Mouse (Mus musculus) heart, embryonic 10.5 days (tissue): ENCODE measurements around the gene Trhde. TPM values are rescaled to one million over a fixed set of nuclear protein-coding genes. Genes with fewer than 3 reads are reported as not detected.

Experiments used
- DNase-seq: peaks from one replicate; pipeline ENCODE4 v3.0.0-alpha.2; 2017; ENCODE audit warnings: low spot score
- H3K27ac ChIP-seq: fragments of 300-500 bp; sonication (generic); 2 replicates; pipeline ENCODE4 v1.5.1; 2016; ENCODE audit warnings: mild to moderate bottlenecking
- H3K27me3 ChIP-seq: fragments of 300-500 bp; sonication (generic); 2 replicates; pipeline ENCODE4 v1.6.1; 2016; ENCODE audit warnings: mild to moderate bottlenecking; ENCODE audit not compliant: poor library complexity, insufficient read depth, severe bottlenecking
- H3K36me3 ChIP-seq: fragments of 300-500 bp; sonication (generic); 2 replicates; pipeline ENCODE4 v1.6.1; 2016; ENCODE audit warnings: mild to moderate bottlenecking, moderate library complexity
- H3K4me1 ChIP-seq: fragments of 300-500 bp; sonication (generic); 2 replicates; pipeline ENCODE4 v1.6.1; 2016; ENCODE audit warnings: mild to moderate bottlenecking
- H3K4me3 ChIP-seq: fragments of 300-500 bp; sonication (generic); 2 replicates; pipeline ENCODE4 v1.5.1; 2016; ENCODE audit warnings: mild to moderate bottlenecking, moderate library complexity
- H3K9me3 ChIP-seq: fragments of 300-500 bp; sonication (generic); 2 replicates; pipeline ENCODE4 v1.6.1; 2016; ENCODE audit warnings: mild to moderate bottlenecking, moderate library complexity
- WGBS: fragments of 180-500 bp; shearing (Covaris S2); methylation state at CpG from one replicate; pipeline ENCODE4 v1.1.7; 2016; 5-methylcytosine and 5-hydroxymethylcytosine counted together
- polyA plus RNA-seq: library from polyadenylated mRNA; unstranded; fragments of >200 nt; fragmentation: Nextera tagmentation; extraction: Ambion mirVana; gene quantifications from 2 replicates; pipeline ENCODE4 v1.2.1, GENCODE M21; 2016

Trhde gene
- polyA plus RNA-seq, 1 experiment from 2014 or later: not detected

DNA sequence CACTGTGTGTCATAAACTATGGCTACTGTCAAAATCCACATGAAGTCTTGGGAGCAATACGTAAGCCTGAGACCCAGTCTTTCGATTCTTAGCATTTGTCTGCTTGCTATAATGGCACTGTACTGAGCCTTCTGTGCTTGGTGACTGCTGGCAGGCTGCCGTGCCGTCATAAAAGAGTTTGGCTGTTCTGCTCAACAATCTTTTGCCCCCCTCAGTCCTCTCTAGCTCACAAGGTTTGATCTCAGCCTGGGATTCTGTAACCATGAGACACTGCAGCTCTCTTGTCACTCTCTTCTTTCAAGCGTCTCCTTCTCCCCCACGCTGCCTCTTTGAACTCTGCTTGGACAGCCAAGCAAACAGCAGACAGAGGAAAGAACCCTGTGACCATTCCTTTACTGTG is 7.9 kb downstream of the Trhde start:
- Histone ChIP-seq H3K9me3 (no peaks in the 10 kb centered on the region), H3K4me1 (no peaks in the 10 kb centered on the region), H3K27ac (no peak overlapping the region), H3K27me3 (peaks cover 5% of the 10 kb centered on the region), H3K36me3 (no peaks in the 10 kb centered on the region), H3K4me3 (no peak overlapping the region)
- DNase-seq: no peak
- WGBS: 54% methylated on average over 6 of the region's 6 CpGs

DNA sequence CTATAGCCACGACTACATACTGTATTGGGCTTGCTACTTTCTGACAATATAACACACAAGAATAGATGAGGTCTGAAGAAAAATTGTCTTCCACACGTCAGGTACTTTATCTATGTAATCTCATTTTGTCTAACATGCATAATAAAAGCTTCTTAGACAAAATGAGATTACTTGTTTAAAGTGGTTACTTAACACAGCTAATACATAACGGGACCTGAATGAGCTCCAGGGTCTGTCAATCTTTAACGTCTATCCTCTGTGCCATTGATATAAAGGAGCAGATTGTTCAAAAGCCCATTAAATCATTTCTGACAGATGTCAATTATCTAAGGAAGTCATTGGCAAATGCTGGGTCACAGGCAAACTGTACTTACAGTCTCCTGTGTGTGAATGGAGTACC is 36.2 kb downstream of the Trhde start:
- Histone ChIP-seq H3K9me3 (no peaks in the 10 kb centered on the region), H3K36me3 (no peaks in the 10 kb centered on the region), H3K4me1 (no peaks in the 10 kb centered on the region), H3K4me3 (no peak overlapping the region), H3K27ac (no peak overlapping the region), H3K27me3 (no peaks in the 10 kb centered on the region)
- DNase-seq: no peak
- WGBS: 75% methylated on average over 4 of the region's 4 CpGs

DNA sequence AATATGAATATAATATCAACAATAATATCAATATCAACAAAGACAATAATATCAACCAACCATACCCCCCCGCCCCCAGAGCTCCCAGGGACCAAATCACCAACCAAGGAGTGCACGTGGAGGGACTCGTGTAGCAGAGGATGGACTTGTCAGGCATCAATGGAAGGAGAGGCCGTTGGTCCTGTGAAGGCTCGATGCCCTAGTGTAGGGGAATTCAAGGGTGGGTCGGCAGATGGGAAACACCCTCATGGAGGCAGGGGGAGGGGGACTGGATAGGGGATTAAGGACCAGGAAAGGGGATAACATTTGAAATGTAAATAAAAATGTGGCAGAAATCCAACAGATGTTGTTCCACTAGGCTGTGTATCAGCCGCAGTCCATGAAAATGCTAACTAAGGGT is 40.0 kb downstream of the Trhde start:
- no peak overlapping the region for H3K4me3 ChIP-seq
- H3K27ac ChIP-seq: no peak overlapping the region
- no peak for DNase-seq
- no peaks in the 10 kb centered on the region for H3K9me3 ChIP-seq
- H3K4me1 ChIP-seq: no peaks in the 10 kb centered on the region
- 80% methylated on average over 7 of the region's 7 CpGs for WGBS
- H3K36me3 ChIP-seq: no peaks in the 10 kb centered on the region
- no peaks in the 10 kb centered on the region for H3K27me3 ChIP-seq

DNA sequence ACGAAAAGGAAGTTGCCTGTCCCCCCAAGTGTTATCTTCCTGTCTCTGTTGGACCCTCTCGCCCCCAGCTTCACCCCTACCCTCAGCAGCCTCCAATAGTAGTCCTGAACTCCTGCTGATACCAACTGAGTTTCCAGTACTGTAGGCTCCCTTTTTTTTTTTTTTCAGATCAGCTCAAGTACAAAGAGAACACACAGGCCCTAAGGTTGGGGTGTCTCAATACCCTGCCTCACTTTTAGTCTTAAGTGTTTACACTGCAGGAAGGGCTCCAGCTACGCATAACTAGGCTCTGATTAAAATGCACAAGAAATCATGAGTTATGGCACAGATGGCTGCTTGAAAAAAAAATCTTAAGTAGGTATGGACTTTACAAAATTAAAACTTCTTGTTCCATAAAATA is 42.9 kb downstream of the Trhde start:
- 55% methylated on average over 3 of the region's 3 CpGs for WGBS
- Histone ChIP-seq H3K4me3 (no peak overlapping the region), H3K27ac (no peak overlapping the region), H3K4me1 (no peaks in the 10 kb centered on the region), H3K27me3 (no peaks in the 10 kb centered on the region), H3K9me3 (no peaks in the 10 kb centered on the region), H3K36me3 (no peaks in the 10 kb centered on the region)
- no peak for DNase-seq

DNA sequence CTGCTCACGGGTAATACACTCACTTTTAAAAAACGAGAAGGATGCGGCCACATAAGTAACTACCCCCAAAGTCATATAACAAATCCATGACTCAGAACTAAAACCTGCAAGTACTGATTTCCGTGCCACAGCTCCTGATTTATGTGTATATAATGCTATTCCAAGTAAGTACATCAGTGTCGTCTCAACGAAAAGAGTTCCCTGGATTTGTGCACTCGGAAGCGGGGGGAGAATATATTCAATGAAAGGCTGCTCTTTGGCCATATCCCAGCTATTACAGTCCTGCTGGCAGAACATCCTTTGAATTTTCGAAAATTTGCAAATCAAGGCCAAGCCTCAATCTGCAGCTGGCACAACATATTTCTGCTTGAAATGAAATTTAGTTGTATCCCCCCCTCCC is 43.5 kb downstream of the Trhde start:
- H3K4me3 ChIP-seq: no peak overlapping the region
- no peaks in the 10 kb centered on the region for H3K36me3 ChIP-seq
- no peaks in the 10 kb centered on the region for H3K9me3 ChIP-seq
- DNase-seq: no peak
- 83% methylated on average over 9 of the region's 9 CpGs for WGBS
- no peaks in the 10 kb centered on the region for H3K27me3 ChIP-seq
- H3K4me1 ChIP-seq: no peaks in the 10 kb centered on the region
- no peak overlapping the region for H3K27ac ChIP-seq

DNA sequence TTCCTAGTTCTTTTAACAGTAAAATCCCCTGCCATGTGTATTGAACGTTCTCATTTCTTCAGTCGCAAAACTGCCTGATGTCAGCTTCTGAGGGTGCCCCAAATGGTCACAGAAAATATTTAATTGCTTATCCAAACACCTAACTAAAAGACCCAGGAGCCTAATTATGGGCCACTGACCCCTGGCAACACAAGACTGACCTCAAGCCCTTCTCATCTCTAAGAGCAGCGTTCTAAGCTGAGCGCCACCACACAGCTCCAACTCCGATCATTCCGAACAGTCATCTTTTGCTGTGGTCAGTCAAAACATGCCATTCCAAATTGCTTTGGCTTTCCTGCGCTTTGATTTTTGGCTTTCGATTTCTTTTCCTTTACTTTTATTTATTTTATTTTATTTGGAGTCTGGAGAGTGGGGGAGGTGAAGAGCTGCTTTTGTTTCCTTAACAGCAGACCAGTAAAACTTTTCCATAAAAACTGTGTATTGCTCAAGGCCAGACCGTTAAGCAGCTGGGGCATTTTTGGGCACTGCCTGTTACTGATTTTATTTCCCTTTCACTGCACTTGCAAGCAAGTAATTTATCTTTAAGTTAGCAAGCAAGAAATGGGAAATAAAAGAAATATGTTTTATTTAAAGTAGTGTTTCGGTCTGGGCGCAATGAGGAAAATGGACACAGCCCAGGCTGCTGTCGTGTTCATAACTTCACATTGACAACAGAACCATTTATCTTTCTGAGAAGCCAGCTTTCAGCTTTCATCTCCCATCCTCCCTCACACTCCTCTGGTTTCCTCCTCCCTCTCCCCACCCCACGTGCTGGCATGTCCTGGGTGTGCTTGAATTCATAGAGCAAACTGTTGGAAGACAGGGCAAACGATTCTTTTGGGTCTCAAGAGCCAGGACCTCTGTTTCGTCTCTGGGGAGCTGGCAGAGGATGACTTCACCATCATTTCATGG is 59.1 kb downstream of the Trhde start:
- WGBS: 77% methylated on average over 15 of the region's 15 CpGs
- H3K9me3 ChIP-seq: no peaks in the 10 kb centered on the region
- H3K27me3 ChIP-seq: no peaks in the 10 kb centered on the region
- DNase-seq: no peak
- no peaks in the 10 kb centered on the region for H3K4me1 ChIP-seq
- no peaks in the 10 kb centered on the region for H3K36me3 ChIP-seq
- H3K27ac ChIP-seq: no peak overlapping the region
- H3K4me3 ChIP-seq: no peak overlapping the region

DNA sequence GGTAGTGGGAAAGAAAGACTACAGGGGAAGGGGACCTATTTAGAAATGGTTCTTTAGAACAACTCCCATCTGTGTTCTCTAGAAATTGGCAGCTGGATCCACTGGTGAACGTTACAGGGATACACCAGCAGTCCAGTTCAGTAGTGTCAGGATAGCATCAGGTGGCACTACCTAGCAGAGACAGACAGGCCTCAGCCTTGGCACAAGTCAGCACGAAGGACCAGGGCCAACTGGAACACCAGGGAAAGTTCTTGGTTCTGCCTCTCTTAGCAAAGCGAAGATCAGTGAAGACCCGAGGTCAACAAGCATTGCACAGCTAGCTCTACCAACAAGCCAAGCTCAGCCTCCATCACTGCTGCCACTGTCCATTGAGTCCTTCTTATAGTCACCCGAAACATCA is 62.2 kb downstream of the Trhde start:
- WGBS: 83% methylated on average over 5 of the region's 5 CpGs
- Histone ChIP-seq H3K4me3 (no peak overlapping the region), H3K4me1 (no peaks in the 10 kb centered on the region), H3K27me3 (no peaks in the 10 kb centered on the region), H3K9me3 (no peaks in the 10 kb centered on the region), H3K27ac (no peak overlapping the region), H3K36me3 (no peaks in the 10 kb centered on the region)
- DNase-seq: no peak

DNA sequence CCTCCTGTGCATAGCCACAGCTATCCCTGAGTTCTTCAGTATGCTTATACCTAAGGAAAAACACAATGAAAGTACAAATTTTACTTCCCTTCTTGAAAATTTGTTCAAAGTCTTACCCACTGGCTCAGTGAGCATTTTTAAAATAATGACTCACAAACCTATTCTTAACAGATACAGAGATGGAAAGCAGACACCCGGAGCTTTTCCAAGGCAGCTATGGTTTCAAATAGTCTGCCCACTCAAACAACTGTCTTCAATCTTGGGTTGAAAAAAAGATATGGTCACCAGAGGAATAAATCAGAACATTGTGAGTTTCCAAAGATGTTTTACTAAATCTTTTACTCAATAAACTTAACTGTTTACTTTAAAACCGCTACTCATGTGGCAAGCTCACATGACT is 64.5 kb downstream of the Trhde start:
- Histone ChIP-seq H3K27me3 (no peaks in the 10 kb centered on the region), H3K27ac (no peak overlapping the region), H3K9me3 (no peaks in the 10 kb centered on the region), H3K36me3 (no peaks in the 10 kb centered on the region), H3K4me1 (no peaks in the 10 kb centered on the region), H3K4me3 (no peak overlapping the region)
- WGBS: 84% methylated on average over 2 of the region's 2 CpGs
- DNase-seq: no peak

DNA sequence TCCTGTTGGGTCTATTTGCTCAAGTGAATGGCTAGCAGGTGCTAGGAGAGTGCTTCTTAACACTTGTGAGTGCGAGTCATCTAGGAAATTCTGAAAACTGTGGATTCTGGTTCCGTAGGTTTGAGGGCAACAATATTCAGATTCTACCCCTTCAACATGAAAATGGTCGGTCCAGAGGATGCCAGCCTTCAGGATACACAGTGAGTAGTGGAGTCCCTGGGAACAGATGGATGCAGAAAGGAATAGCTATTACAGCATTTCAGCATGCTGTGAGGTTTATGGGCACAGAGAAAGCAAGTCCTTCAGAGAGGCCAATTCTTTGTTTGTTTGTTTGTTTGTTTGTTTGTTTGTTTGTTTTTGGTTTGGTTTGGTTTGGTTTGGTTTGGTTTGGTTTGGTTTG is 65.7 kb downstream of the Trhde start:
- Histone ChIP-seq H3K4me3 (no peak overlapping the region), H3K9me3 (no peaks in the 10 kb centered on the region)
- WGBS: 87% methylated on average over 3 of the region's 3 CpGs

DNA sequence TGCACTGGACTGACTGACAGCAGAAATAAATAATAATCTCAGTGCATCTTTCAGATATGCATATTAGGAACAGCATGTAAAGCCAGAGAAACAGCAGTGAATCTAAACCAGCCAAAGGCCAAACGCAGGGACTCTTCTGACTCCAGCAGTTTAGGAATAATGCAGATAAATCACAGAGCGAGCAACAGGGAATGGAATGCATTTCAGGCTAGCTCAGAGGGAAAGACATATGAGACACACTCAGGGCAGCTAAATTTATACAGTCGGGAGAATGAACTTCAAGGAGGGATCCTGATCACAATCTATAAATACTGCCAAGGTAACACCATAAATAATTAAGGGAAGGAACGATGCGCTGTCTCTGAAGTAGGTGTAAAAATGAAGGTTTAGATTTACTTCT is 66.4 kb downstream of the Trhde start:
- Histone ChIP-seq H3K36me3 (no peaks in the 10 kb centered on the region), H3K9me3 (no peaks in the 10 kb centered on the region), H3K27me3 (no peaks in the 10 kb centered on the region), H3K4me1 (no peaks in the 10 kb centered on the region), H3K4me3 (no peak overlapping the region), H3K27ac (no peak overlapping the region)
- no peak for DNase-seq
- 68% methylated on average over 5 of the region's 5 CpGs for whole genome bisulfite sequencing

More for the DNA sequence above, 65.7 kb downstream of the Trhde start:
- no peaks in the 10 kb centered on the region for H3K4me1 ChIP-seq
- no peak overlapping the region for H3K27ac ChIP-seq
- no peaks in the 10 kb centered on the region for H3K36me3 ChIP-seq
- no peaks in the 10 kb centered on the region for H3K27me3 ChIP-seq
- DNase-seq: no peak

DNA sequence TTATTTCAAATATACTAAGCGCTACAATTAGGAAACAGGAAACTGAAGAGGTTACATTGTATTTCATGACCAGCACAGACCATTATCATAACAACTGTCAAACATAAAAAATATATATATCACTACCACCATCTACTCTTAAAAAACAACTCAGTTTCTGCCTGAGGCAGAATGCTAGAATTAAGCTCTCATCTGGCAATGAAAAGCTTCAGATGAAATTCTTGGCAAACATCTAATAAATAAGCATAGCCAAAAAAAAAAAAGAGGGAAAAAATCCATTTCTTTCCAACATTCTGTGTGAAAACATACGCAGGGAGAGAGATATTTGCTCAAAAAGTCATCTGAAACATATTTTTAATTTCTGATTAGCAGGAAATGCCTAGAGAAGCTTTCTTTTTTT is 67.0 kb downstream of the Trhde start:
- no peak overlapping the region for H3K27ac ChIP-seq
- H3K27me3 ChIP-seq: no peaks in the 10 kb centered on the region
- DNase-seq: no peak
- H3K4me3 ChIP-seq: no peak overlapping the region
- WGBS: 91% methylated on average over 2 of the region's 2 CpGs
- H3K36me3 ChIP-seq: no peaks in the 10 kb centered on the region
- H3K4me1 ChIP-seq: no peaks in the 10 kb centered on the region
- H3K9me3 ChIP-seq: no peaks in the 10 kb centered on the region

DNA sequence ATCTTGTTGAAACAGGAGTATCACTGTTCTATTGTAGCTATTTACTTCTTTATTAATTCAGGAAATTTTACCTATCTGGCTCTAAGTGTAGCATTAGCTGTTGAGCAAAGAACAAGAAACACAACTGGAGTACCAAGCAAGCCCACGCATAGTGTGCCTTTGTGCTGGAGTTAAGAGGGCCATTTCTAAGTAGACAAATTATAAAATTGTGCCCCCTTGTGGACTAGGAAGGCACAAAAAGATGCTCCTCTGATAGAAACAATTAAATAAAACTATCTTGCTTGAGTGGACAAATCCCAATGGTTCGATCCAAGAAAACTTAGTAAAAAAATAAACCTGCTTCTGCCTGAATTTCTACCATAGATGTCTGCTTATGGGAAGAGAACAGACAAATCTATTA is 76.5 kb downstream of the Trhde start:
- WGBS: 67% methylated on average over 2 of the region's 2 CpGs
- H3K27me3 ChIP-seq: no peaks in the 10 kb centered on the region
- H3K4me3 ChIP-seq: no peak overlapping the region
- no peaks in the 10 kb centered on the region for H3K36me3 ChIP-seq
- H3K9me3 ChIP-seq: no peaks in the 10 kb centered on the region
- no peak overlapping the region for H3K27ac ChIP-seq
- no peaks in the 10 kb centered on the region for H3K4me1 ChIP-seq
- no peak for DNase-seq

DNA sequence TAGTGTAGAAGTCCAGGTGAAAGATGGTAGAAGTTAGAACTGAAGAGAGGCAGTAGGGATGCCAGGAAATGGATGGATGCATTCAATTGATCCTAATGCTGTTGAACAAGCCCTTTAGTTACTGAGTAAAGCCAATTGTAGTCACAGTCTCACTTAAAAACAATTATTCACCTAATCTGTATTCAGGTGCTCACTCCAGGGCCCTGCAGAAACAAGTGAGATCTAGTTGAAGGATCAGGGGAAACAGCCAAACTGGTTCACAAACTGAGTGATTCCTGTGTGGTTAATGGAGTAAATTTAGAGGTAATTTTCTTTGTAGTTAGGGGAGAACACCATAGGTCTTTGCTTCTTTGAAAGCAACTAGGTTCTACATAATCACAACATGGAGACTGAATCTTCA is 100.3 kb downstream of the Trhde start:
- H3K4me1 ChIP-seq: no peaks in the 10 kb centered on the region
- no peak overlapping the region for H3K4me3 ChIP-seq
- DNase-seq: no peak
- no peaks in the 10 kb centered on the region for H3K27me3 ChIP-seq
- no peaks in the 10 kb centered on the region for H3K36me3 ChIP-seq
- H3K27ac ChIP-seq: no peak overlapping the region
- H3K9me3 ChIP-seq: no peaks in the 10 kb centered on the region
